Mouse (Mus musculus): ENCODE measurements at regions not wholly inside any gene's neighbourhood (a gene's known extent, or its start where the extent isn't known, plus 50 kb on each side); places are given as distances from the start of the nearest gene placed in this dataset.

DNA sequence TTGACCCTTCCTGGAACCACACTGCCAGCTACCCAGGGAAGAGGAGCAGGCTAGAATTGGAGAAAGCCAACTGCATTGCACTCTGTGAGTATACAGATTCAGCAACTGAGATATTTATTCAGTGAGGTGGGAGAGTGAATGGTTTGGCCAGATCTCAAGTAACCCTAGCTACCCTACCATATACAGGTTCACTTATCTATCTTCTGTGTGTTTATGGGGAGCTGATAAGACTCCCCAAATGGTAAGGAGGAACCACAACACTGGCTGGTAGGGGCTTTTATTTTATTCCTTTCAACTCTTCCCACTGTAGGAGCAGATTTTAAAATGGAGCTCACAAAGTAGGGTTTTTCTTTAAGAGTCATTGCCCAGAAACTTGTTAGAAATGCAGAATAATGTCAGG, 62.9 kb downstream of the Arrdc3 start:
- DNase-seq (ENCODE audit: low read depth): no peak

DNA sequence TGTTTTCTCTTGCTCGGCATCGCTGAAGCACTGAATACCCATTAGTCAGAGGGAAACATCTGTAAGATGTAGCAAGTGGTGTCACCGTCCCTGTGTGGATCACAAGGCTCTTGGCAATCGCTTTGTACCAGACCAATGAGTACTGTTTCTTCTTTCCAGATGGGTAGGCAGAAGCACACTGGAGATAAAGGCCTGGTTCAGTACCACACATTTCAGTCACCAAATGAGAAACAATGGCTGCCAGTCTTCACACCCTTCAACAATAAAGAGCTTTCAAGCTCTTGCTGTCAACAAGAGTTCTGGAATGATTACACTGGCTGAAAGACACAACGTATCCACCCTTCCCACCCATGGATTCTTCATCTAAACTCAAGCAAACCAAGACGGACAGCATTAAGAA, 64.5 kb downstream of the Arrdc3 start:
- DNase-seq (ENCODE audit: low read depth): no peak

DNA sequence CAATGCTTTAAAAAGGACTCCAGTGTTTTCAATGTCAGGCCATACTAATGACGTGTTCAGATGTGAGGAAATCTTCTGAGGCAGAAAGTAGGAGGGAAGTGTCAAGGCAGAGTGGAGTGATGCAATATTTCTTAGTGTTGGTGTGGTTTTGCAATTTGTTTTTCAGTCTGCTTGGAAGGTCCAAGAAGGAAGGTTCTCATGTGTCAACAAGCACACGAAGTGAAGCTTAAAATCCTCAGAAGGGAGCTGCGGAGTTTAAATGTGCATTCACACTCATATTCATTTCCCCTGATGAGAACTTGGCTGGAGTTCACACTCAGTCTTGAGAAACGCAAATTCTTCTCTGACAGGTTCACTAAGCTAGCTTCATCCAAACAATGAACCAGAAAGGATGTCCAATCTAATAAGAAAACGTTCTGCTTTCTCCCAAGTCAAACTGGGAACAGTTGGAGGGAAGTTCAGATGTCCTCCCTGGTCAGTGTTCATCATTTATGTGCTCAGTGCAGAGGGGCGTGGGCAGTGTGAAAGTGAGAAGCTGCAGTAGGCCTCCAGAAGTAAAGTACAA, 66.0 kb downstream of the Arrdc3 start:
- peak; percentile 93 for DNase-seq (ENCODE audit: low read depth)

GRCm38 (mm10) chr13:80950239-80950638, 67.1 kb downstream of the Arrdc3 start:
- no peak for DNase-seq (ENCODE audit: low read depth)

- DNase-seq (ENCODE audit: low read depth): no peak
Observed at GRCm38 (mm10) chr13:80950803-80951202, 67.6 kb downstream of the Arrdc3 start.

GRCm38 (mm10) chr13:80951327-80951726, 68.1 kb downstream of the Arrdc3 start:
- DNase-seq (ENCODE audit: low read depth): peak; percentile 61

- no peak for DNase-seq (ENCODE audit: low read depth)
Observed at GRCm38 (mm10) chr13:80952851-80953250, 69.7 kb downstream of the Arrdc3 start.

- no peak for DNase-seq (ENCODE audit: low read depth)
Observed at GRCm38 (mm10) chr13:80954059-80954645, 71.0 kb downstream of the Arrdc3 start.

GRCm38 (mm10) chr13:80956966-80957365, 73.8 kb downstream of the Arrdc3 start:
- DNase-seq (ENCODE audit: low read depth): no peak

DNA sequence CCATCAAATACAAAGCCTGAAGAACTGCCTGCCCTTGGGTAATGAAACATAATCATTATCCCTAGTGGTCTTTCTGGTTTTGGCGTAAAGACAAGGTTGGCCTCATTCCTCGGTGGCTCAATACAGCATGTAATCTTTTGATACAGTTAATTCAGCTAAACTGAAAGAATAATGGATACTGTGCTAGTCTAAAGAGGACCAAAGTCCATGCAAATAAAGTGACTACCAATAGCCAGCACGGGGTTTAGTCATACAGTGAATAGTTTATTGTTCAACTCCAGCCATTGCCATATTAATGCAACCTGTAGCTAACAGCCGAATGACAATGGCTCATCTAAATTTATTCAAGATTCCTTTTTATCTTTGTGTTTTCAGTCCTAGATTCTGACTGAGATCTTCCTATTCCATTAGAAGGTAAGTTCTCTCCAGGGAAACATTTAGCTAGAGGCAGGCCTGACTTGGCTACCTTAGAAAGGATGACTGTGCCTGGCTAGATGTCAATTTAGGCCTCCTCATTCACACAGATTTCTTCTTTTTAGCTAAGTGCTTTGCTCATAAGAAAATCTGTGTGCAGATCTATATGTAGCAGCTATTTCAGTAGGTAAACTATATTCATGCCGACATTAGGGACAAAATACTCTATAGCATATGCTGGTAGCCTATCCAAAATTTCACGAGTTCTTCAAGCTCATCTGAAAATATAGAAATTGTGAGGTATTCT, 74.4 kb downstream of the Arrdc3 start:
- no peak for DNase-seq (ENCODE audit: low read depth)

DNA sequence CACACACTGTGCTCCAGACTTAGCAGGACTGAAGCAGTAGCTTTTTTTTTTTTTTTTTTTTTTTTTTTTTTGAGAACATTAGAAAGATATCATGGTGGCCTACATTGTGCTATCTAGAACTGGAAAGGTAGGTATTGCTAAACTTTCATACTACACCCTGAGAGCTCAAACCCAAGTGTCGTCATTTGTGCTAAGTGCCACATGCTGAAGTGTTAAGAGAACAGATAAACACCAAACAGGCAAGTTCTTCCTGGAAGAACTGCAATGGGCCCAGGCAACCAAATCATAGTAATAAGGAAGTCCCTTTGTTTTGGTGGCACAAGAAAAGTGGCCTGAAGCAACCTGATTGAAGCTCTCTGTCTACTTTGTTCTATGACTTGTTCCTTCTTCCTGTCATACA, 76.6 kb downstream of the Arrdc3 start:
- no peak for DNase-seq (ENCODE audit: low read depth)

DNA sequence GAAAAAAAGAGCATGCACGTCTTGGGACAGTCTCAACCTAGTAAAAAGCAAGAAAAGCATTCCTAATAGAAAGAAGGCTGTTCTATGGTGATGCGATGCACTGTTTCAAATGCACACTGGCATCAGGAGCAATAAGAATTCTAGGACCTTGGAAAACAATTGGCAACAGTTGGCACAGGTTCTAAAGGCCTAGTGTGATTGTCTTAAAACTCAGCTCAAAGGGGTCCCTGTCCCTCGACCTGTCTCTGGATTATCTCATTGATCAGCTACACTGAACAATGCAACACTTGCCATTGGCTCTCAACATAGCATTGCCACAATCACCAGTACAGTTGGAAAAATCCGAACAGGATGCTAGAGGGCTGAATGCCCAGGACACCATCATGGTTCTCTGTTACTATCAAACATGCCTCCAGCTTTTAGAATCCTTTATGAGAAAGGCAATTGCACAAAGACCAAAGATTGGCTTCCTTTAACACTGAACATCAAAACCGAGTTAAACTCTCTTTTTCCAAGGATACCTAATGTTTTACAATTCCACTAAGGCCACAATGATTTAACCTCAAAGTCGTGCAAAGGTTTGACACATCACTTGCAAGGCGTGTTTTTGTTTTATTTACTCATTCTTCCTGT, 78.9 kb downstream of the Arrdc3 start:
- no peak for DNase-seq (ENCODE audit: low read depth)

- DNase-seq (ENCODE audit: low read depth): peak; percentile 81
Observed at GRCm38 (mm10) chr13:80962789-80963590, 79.8 kb downstream of the Arrdc3 start.

DNA sequence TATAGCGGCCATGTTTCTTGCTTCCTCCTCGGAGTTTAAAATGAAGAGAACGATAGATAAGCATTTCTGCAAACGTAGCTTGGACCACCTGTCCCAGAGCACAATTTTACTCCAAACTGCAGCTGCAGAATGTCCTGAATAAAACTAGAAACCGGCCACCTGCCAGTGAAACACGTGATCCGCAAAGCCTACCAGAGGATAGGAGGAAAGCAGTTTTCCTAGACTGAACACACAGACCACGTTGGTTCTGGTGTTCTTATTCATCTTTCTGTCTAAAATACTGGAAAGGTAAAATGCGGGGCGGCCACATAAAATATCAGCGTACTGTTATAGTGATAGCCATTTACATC, 80.4 kb downstream of the Arrdc3 start:
- no peak for DNase-seq (ENCODE audit: low read depth)

DNA sequence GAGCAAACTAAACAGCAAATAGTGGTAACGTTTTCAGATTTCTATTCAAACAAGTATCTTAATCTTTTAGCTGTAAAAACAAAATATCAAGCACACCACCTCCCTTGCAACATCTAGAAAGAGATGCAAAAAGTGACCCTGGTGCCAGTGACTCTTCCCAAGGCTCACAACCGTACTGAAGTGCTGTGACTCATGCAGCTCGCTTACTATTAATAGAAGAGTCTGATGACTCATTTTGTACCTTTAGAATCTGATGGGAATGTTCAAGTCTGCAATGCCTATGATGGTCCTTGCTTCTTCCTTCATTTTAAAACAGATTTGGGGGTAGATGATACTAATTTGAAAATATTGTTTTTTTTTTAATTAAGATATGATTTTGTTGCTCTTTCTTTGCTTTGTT, 88.5 kb downstream of the Arrdc3 start:
- no peak for DNase-seq (ENCODE audit: low read depth)

DNA sequence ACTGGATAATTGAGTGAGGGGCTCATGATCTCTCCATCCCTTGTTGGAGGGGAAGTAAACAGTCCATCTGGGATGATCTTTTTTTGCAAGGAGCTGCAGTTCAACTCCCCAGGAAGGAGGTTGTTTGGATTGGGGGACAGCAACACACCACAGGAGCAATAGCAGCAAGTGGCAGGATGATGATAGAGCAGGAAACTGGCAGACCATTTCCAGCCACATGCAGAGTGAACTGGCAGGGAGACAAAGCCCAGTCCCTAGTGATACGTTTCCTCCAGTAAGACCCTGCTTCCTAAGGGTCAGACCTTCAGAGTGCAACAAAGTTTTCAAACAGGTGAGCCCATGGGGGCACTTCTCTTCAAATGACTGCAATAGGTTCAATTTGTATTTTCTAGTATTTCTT, 91.2 kb downstream of the Arrdc3 start:
- DNase-seq (ENCODE audit: low read depth): no peak

GRCm38 (mm10) chr13:80977266-80977665, 94.1 kb downstream of the Arrdc3 start:
- DNase-seq (ENCODE audit: low read depth): no peak

GRCm38 (mm10) chr13:80981201-80981600, 98.0 kb downstream of the Arrdc3 start:
- no peak for DNase-seq (ENCODE audit: low read depth)

- no peak for DNase-seq (ENCODE audit: low read depth)
Observed at GRCm38 (mm10) chr13:80986657-80987056, 103.5 kb downstream of the Arrdc3 start.

DNA sequence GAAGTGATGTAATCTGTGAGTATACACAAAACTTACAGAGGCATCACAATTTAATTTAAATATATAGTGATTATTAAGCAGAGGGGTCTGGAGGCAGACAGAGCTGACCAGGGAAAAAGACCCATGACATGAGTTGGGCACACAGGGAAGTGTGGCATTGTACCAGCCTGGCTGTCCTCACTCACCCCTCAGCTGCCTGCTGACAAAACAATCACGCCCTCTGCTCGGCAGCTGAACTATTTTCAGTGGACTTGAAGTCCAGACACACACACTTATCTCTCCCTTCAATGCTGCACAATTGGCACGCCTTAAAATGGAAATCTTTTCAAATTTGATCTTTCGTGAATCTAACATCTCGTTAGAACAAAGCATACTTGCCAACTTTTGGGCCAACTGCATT, 106.6 kb downstream of the Arrdc3 start:
- DNase-seq (ENCODE audit: low read depth): no peak

- no peak for DNase-seq (ENCODE audit: low read depth)
Observed at GRCm38 (mm10) chr13:80992342-80992741, 109.2 kb downstream of the Arrdc3 start.
